Mouse (Mus musculus) liver, embryonic 14.5 days (tissue): ENCODE data around the gene Zfp148. TPM values are rescaled to one million over a fixed set of nuclear protein-coding genes. Genes with fewer than 3 reads are reported as not detected.
"Not testable (repeated sequence)": the region's sequence is repeated elsewhere in the genome, so short reads cannot be mapped to it uniquely, and the experiment has no call there.

Source experiments
- ATAC-seq: fragments of 200-750 bp; cut with Nextera tagmentation; 2 replicates; pipeline ENCODE4 v1.8.0; 2017; ENCODE audit warnings: moderate number of reproducible peaks, mild to moderate bottlenecking, moderate library complexity; ENCODE audit not compliant: insufficient read depth
- DNase-seq, 3 experiments: peaks; one replicate each; pipeline ENCODE4 v3.0.0-alpha.2; 2012 to 2013; ENCODE audit warnings: low read depth in 3 of 3, low spot score in 3 of 3
- H3K27ac ChIP-seq: fragments of 300-500 bp; sonication (generic); 2 replicates; pipeline ENCODE4 v1.5.1; 2014; ENCODE audit warnings: moderate library complexity, mild to moderate bottlenecking, control low read depth, inconsistent platforms
- H3K27me3 ChIP-seq: fragments of 300-500 bp; sonication (generic); 2 replicates; pipeline ENCODE4 v1.6.1; 2014; ENCODE audit warnings: mild to moderate bottlenecking, low read length, moderate library complexity; ENCODE audit not compliant: control insufficient read depth, insufficient read depth
- H3K36me3 ChIP-seq: fragments of 300-500 bp; sonication (generic); replicated peaks from 2 replicates; pipeline ENCODE4 v1.6.1; 2014; ENCODE audit warnings: low read depth; ENCODE audit not compliant: control insufficient read depth, insufficient read depth
- H3K4me1 ChIP-seq, 2 experiments: fragments of 200-500 bp in 1 of 2; fragments of 300-500 bp in 1 of 2; sonication (generic) in 1 of 2; replicated peaks; 2 replicates each; pipeline ENCODE4 v1.6.1; 2012 to 2014; ENCODE audit warnings: antibody characterized with exemption in 1 of 2, inconsistent platforms in 1 of 2, low read length in 1 of 2; ENCODE audit not compliant: control insufficient read depth in 2 of 2, insufficient read depth in 2 of 2
- H3K4me2 ChIP-seq: fragments of 300-500 bp; sonication (generic); 2 replicates; pipeline ENCODE4 v1.6.1; 2014; ENCODE audit warnings: low read depth, mild to moderate bottlenecking, control low read depth, moderate library complexity
- H3K4me3 ChIP-seq, 2 experiments: fragments of 200-500 bp in 1 of 2; fragments of 300-500 bp in 1 of 2; sonication (generic) in 1 of 2; 2 replicates each; pipeline ENCODE4 v1.5.1; 2012 to 2014; ENCODE audit warnings: low read depth in 2 of 2, low read length in 2 of 2, mild to moderate bottlenecking in 2 of 2, control low read depth in 1 of 2, inconsistent platforms in 1 of 2, moderate library complexity in 1 of 2; ENCODE audit not compliant: insufficient read depth in 1 of 2
- H3K9ac ChIP-seq: fragments of 300-500 bp; sonication (generic); replicated peaks from 2 replicates; pipeline ENCODE4 v1.6.1; 2014; ENCODE audit warnings: mild to moderate bottlenecking, control low read depth, moderate library complexity
- H3K9me3 ChIP-seq: fragments of 300-500 bp; sonication (generic); 2 replicates; pipeline ENCODE4 v1.6.1; 2016; ENCODE audit warnings: low read length, mixed read lengths; ENCODE audit not compliant: control insufficient read depth
- CTCF ChIP-seq: IDR thresholded peaks from 2 replicates; pipeline ENCODE4 v1.5.1; 2016; ENCODE audit warnings: antibody characterized with exemption, low read depth, control low read depth
- EP300 ChIP-seq: IDR thresholded peaks from 2 replicates; pipeline ENCODE4 v1.6.1; 2016; ENCODE audit warnings: antibody characterized with exemption, low read depth
- WGBS: fragments of 180-500 bp; shearing (Covaris S2); extraction: QIAGEN DNeasy Blood & Tissue Kit; methylation state at CpG from one replicate; pipeline ENCODE4 v1.1.7; 2014; ENCODE audit not compliant: insufficient replicate concordance; 5-methylcytosine and 5-hydroxymethylcytosine counted together
- polyA plus RNA-seq, 2 experiments: library from polyadenylated mRNA; depleted of rRNA in 1 of 2; stranded (reverse) in 1 of 2; unstranded in 1 of 2; fragments of >200 nt; fragmentation: Nextera tagmentation in 1 of 2; extraction: Ambion mirVana in 1 of 2; gene quantifications; 2 replicates each; pipeline versions ENCODE4 v1.2.1 to v1.2.3; 2012 to 2014

Zfp148 gene
- polyA plus RNA-seq, 2 experiments = 3.8 to 10.6 TPM

- Histone ChIP-seq H3K4me2 (no peak overlapping the region), H3K4me3 (no peak overlapping the region), H3K27me3 (no peaks in the 10 kb centered on the region), H3K9me3 (no peaks in the 10 kb centered on the region), H3K9ac (no peak overlapping the region), H3K27ac (no peak overlapping the region), H3K36me3 (no peaks in the 10 kb centered on the region; the same call in 1 of the 2 replicates), H3K4me1 (no peaks in the 10 kb centered on the region)
- 85% methylated on average over 4 of the region's 4 CpGs for WGBS
- TF ChIP-seq EP300 (no peak), CTCF (no peak)
- DNase-seq (no peak), ATAC-seq (no peak)
Measured at GRCm38 (mm10) chr16:33494374-33494773, 113.7 kb downstream of the Zfp148 start.

- ATAC-seq (no peak), DNase-seq (no peak)
- Histone ChIP-seq H3K4me2 (no peak overlapping the region), H3K27me3 (no peaks in the 10 kb centered on the region), H3K4me3 (no peak overlapping the region), H3K27ac (no peak overlapping the region), H3K4me1 (no peaks in the 10 kb centered on the region), H3K9ac (no peak overlapping the region), H3K36me3 (no peaks in the 10 kb centered on the region), H3K9me3 (no peaks in the 10 kb centered on the region)
- no peak for TF ChIP-seq CTCF
- TF ChIP-seq EP300 = no peak
- WGBS = 73% methylated on average over 4 of the region's 4 CpGs
Measured at GRCm38 (mm10) chr16:33508082-33508481, 127.4 kb downstream of the Zfp148 start.

DNA sequence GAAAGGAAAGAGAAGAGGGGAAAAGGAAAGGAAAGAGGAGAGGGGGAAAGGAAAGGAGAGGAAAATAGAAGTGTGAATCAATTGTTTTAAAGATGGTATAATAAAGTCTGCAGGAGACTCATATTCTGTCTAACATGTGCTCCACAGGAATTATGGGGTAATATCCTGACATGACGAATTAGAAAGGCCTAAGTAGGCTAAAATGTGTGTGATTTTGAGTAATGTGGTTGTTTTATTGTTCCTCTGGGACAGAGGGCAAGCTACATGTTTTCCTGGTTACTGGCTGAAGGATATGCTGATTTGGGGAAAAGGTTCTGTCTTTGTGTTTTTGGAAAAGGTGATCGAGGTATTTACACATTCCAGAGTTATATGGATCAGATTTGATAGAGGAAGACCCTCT is 128.6 kb downstream of the Zfp148 start:
- not testable (repeated sequence) for H3K9ac ChIP-seq, H3K9me3 ChIP-seq, H3K4me3 ChIP-seq, H3K27me3 ChIP-seq, H3K4me1 ChIP-seq, ATAC-seq, H3K4me2 ChIP-seq, H3K36me3 ChIP-seq, DNase-seq, H3K27ac ChIP-seq
- 57% methylated on average over 2 of the region's 2 CpGs for WGBS

GRCm38 (mm10) chr16:33510856-33511255 is 130.2 kb downstream of the Zfp148 start:
- H3K4me1 ChIP-seq, ATAC-seq, H3K27ac ChIP-seq, H3K36me3 ChIP-seq, DNase-seq, H3K27me3 ChIP-seq, H3K9me3 ChIP-seq, H3K4me3 ChIP-seq, H3K4me2 ChIP-seq, H3K9ac ChIP-seq: not testable (repeated sequence)
- WGBS = 70% methylated on average over 4 of the region's 4 CpGs

DNA sequence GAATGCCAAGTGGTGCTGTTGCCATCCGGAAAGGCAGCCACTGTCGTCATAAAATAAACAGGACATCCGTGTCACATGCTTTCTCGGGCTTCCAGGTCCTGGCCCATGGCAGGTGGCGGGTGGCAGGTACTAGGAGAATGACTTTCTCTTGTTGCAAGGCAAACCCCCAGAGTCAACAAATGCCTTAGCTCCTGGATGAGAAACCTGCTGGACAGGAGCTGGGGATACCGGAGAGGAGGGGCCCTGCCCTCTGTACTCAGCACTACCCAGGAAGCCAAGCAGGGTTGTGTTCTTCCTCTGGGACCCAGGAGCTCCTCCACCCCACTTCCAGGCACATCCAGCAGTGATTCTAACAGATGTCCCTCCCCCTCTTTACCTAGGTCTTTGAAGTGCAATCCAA is 131.9 kb downstream of the Zfp148 start:
- ATAC-seq (no peak), DNase-seq (no peak)
- TF ChIP-seq CTCF (no peak), EP300 (no peak)
- H3K36me3 ChIP-seq = no peaks in the 10 kb centered on the region
- H3K9me3 ChIP-seq = no peaks in the 10 kb centered on the region
- no peaks in the 10 kb centered on the region for H3K27me3 ChIP-seq
- H3K9ac ChIP-seq = no peak overlapping the region
- H3K4me2 ChIP-seq = no peak overlapping the region
- no peak overlapping the region for H3K27ac ChIP-seq
- 51% methylated on average over 6 of the region's 6 CpGs for WGBS
- H3K4me3 ChIP-seq = no peak overlapping the region
- H3K4me1 ChIP-seq = no peaks in the 10 kb centered on the region
